In genomic region chr14:97356915-97357314, GRCm38 (mm10) we compare ENCODE assay signal across 15 mouse cellular contexts.
"Had no signal": no experiment of that assay in that cellular context is flagged by ENCODE, and none has a peak within 500 bp of the region (broad histone marks: within the 10 kb centered on the region; RNA-seq: fewer than 3 reads in every experiment).

No protein-coding gene starts in this region.

- H3K27ac ChIP-seq: kidney, postnatal 0 days; layer of hippocampus, adult 2 months; left cerebral cortex, adult 2 months; limb, embryonic 10.5 days; liver, embryonic 15.5 days; midbrain, embryonic 13.5 days had no signal

- H3K4me1 ChIP-seq: limb, embryonic 10.5 days; liver, embryonic 15.5 days; midbrain, embryonic 13.5 days had no signal

- H3K4me3 ChIP-seq: layer of hippocampus, adult 2 months; left cerebral cortex, adult 2 months; limb, embryonic 10.5 days; liver, embryonic 15.5 days; midbrain, embryonic 13.5 days had no signal

- DNase-seq: kidney, adult 9 months; kidney, postnatal 36 days; lung, adult 2 months; lung, postnatal 36 days; right cerebral cortex, postnatal 4 days; spleen, adult 18-20 months; thymus, adult 2 months; thymus, postnatal 25 days had no signal

- H3K27me3 ChIP-seq: liver, embryonic 15.5 days; midbrain, embryonic 13.5 days had no signal

- ATAC-seq: lung, postnatal 0 days; midbrain, embryonic 13.5 days had no signal

- H3K36me3 ChIP-seq: limb, embryonic 10.5 days; liver, embryonic 15.5 days; midbrain, embryonic 13.5 days had no signal
